Mouse (Mus musculus): ENCODE measurements around the gene Wdr24. TPM values are rescaled to one million over a fixed set of nuclear protein-coding genes. Genes with fewer than 3 reads are reported as not detected.

Wdr24 gene
- polyA plus RNA-seq, 1 experiment = 27.2 TPM

Other genes starting within 250 kb of the Wdr24 start
- gene Lmf1, start 244.5 kb upstream of the Wdr24 start, polyA plus RNA-seq (2012; rRNA removed; ENCODE audit: low replicate concordance) = 12.1 and 16.5 TPM in 2 replicates
- gene Gng13, start 106.5 kb upstream of the Wdr24 start, polyA plus RNA-seq (2012; rRNA removed; ENCODE audit: low replicate concordance) = 0.23 TPM in 1 of 2 replicates, not detected in the other
- 10.7 and 13.7 TPM in 2 replicates for gene Chtf18, start 96.2 kb upstream of the Wdr24 start, polyA plus RNA-seq (2012; rRNA removed; ENCODE audit: low replicate concordance)
- gene Rpusd1, start 96.0 kb upstream of the Wdr24 start, polyA plus RNA-seq (2012; rRNA removed; ENCODE audit: low replicate concordance) = 23.9 and 28.5 TPM in 2 replicates
- 0.27 and 0.29 TPM in 2 replicates for gene Mslnl, start 87.6 kb upstream of the Wdr24 start, polyA plus RNA-seq (2012; rRNA removed; ENCODE audit: low replicate concordance)
- 2.2 and 3.4 TPM in 2 replicates for gene Msln, start 69.2 kb upstream of the Wdr24 start, polyA plus RNA-seq (2012; rRNA removed; ENCODE audit: low replicate concordance)
- 11.9 and 15.5 TPM in 2 replicates for gene Narfl, start 49.9 kb upstream of the Wdr24 start, polyA plus RNA-seq (2012; rRNA removed; ENCODE audit: low replicate concordance)
- 26.8 and 27.4 TPM in 2 replicates for gene Haghl, start 38.0 kb upstream of the Wdr24 start, polyA plus RNA-seq (2012; rRNA removed; ENCODE audit: low replicate concordance)
- 0.06 TPM in 1 of 2 replicates, not detected in the other for gene Ccdc78, start 37.0 kb upstream of the Wdr24 start, polyA plus RNA-seq (2012; rRNA removed; ENCODE audit: low replicate concordance)
- gene Fam173a, start 30.7 kb upstream of the Wdr24 start, polyA plus RNA-seq (2012; rRNA removed; ENCODE audit: low replicate concordance) = 94.1 and 137 TPM in 2 replicates
- gene AC134908.4, start 28.0 kb upstream of the Wdr24 start, polyA plus RNA-seq (2012; rRNA removed; ENCODE audit: low replicate concordance) = not detected in 2 replicates
- 29.1 and 38.2 TPM in 2 replicates for gene Metrn, start 26.5 kb upstream of the Wdr24 start, polyA plus RNA-seq (2012; rRNA removed; ENCODE audit: low replicate concordance)
- 2.5 and 4.1 TPM in 2 replicates for gene Fbxl16, start 14.5 kb upstream of the Wdr24 start, polyA plus RNA-seq (2012; rRNA removed; ENCODE audit: low replicate concordance)
- gene Jmjd8, start 5.2 kb downstream of the Wdr24 start, polyA plus RNA-seq (2012; rRNA removed; ENCODE audit: low replicate concordance) = 43.0 and 55.8 TPM in 2 replicates
- gene Stub1, start 9.8 kb downstream of the Wdr24 start, polyA plus RNA-seq (2012; rRNA removed; ENCODE audit: low replicate concordance) = 105 and 167 TPM in 2 replicates
- gene Rhbdl1, start 13.7 kb downstream of the Wdr24 start, polyA plus RNA-seq (2012; rRNA removed; ENCODE audit: low replicate concordance) = 6.5 and 12.9 TPM in 2 replicates
- gene Gm20683, start 18.1 kb downstream of the Wdr24 start, polyA plus RNA-seq (2012; rRNA removed; ENCODE audit: low replicate concordance) = 68.5 and 82.6 TPM in 2 replicates
- 122 and 144 TPM in 2 replicates for gene Rhot2, start 21.2 kb downstream of the Wdr24 start, polyA plus RNA-seq (2012; rRNA removed; ENCODE audit: low replicate concordance)
- 9.5 and 30.5 TPM in 2 replicates for gene Wdr90, start 37.9 kb downstream of the Wdr24 start, polyA plus RNA-seq (2012; rRNA removed; ENCODE audit: low replicate concordance)
- gene Mcrip2, start 45.1 kb downstream of the Wdr24 start, polyA plus RNA-seq (2012; rRNA removed; ENCODE audit: low replicate concordance) = 135 and 209 TPM in 2 replicates
- gene Mettl26, start 51.4 kb downstream of the Wdr24 start, polyA plus RNA-seq (2012; rRNA removed; ENCODE audit: low replicate concordance) = 162 and 249 TPM in 2 replicates
- gene Wfikkn1, start 57.2 kb downstream of the Wdr24 start, polyA plus RNA-seq (2012; rRNA removed; ENCODE audit: low replicate concordance) = 1.3 and 1.9 TPM in 2 replicates
- gene Rab40c, start 96.1 kb downstream of the Wdr24 start, polyA plus RNA-seq (2012; rRNA removed; ENCODE audit: low replicate concordance) = 38.2 and 46.0 TPM in 2 replicates
- gene Pigq, start 121.3 kb downstream of the Wdr24 start, polyA plus RNA-seq (2012; rRNA removed; ENCODE audit: low replicate concordance) = 69.2 and 87.1 TPM in 2 replicates
- gene Nhlrc4, start 121.3 kb downstream of the Wdr24 start, polyA plus RNA-seq (2012; rRNA removed; ENCODE audit: low replicate concordance) = not detected in 2 replicates
- not detected in 2 replicates for gene A930017K11Rik, start 128.9 kb downstream of the Wdr24 start, polyA plus RNA-seq (2012; rRNA removed; ENCODE audit: low replicate concordance)
- 74.2 and 92.9 TPM in 2 replicates for gene Capn15, start 162.2 kb downstream of the Wdr24 start, polyA plus RNA-seq (2012; rRNA removed; ENCODE audit: low replicate concordance)
- 46.4 and 91.6 TPM in 2 replicates for gene Rab11fip3, start 245.9 kb downstream of the Wdr24 start, polyA plus RNA-seq (2012; rRNA removed; ENCODE audit: low replicate concordance)

Measured in duodenum, adult 2 months (tissue).